Mouse (Mus musculus) adrenal gland, adult 8-10 months (tissue): Measurements from ENCODE around the gene Herc3. TPM values are rescaled to one million over a fixed set of nuclear protein-coding genes. Genes with fewer than 3 reads are reported as not detected.
"Not testable (repeated sequence)": the region's sequence is repeated elsewhere in the genome, so short reads cannot be mapped to it uniquely, and the experiment has no call there.

Experiments
- DNase-seq: peaks from one replicate; pipeline ENCODE4 v3.0.0; 2022
- total RNA-seq, 4 experiments: library from RNA; stranded (reverse); gene quantifications; 2 replicates each; pipeline ENCODE4 v1.2.4; 2022

Herc3 gene
- total RNA-seq = 10 to 100 TPM; 16.0 to 37.9 (median 23.6) TPM

DNA sequence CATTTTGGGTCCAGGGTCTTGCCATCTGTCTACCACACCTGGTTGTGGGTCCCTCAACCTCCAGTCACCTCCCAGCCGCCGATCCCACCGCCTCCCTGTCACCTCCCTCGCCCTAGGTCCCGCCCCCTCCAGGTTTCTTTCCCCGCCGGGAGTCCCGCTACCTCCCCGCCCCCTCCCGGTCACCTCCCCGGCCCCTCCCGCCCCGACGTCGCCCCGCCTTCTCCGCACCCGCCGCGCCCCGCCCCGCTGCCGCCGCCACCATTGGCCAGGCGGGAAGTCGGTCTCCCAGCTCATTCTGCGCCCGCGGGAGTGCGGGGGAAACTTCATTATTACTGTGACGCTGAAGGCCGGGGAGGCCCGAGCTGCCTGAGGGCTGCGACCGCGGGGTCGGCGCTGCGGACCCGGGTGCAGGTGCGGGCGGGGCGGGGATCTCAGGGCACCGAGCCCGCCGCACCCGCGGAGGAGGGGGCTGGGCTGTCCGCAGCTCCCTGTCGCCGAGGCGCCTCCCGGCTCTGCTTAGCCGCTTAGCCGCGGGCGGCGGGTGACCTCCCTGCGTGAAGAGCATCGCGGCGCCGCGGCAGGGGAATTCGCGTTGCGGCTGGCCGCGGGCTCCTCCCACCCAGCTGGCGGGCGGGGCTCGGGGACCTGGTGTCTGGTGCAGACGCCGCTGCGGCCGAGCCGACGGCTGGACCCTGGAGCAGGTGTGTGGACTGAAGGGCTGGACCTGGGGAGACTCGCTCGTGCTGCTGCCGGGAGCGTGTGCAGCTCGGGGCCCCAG is at the start of gene Herc3:
Gene Herc3 (plus strand): TSS at position 234 of the 778 bp plus-strand sequence.
- DNase-seq = peak; percentile 50

- DNase-seq = no peak
Measured at GRCm38 (mm10) chr6:58801394-58801793, 29.9 kb upstream of the Herc3 start.

- no peak for DNase-seq
Measured at GRCm38 (mm10) chr6:58814381-58814780, 16.9 kb upstream of the Herc3 start.

GRCm38 (mm10) chr6:58817037-58817436 is 14.2 kb upstream of the Herc3 start:
- not testable (repeated sequence) for DNase-seq

DNA sequence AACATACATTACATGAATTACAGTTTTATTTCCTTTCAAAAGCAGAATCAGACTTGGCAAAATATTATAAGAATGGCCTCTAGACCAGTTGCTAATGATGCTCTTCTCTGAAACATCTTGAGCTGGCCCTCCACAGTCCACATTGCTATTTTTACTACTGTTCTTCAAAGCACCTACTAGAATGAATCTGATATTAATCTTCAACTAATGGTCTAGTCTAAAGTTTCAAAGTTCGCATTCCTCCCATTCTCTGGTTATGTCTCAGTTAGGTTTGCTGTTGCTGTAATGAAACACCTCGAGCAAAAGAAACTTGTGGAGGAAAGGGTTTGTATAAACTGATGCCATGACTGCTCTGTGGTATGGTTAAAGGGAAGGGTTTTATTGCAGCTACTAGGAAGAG is 5.6 kb upstream of the Herc3 start:
- no peak for DNase-seq

DNA sequence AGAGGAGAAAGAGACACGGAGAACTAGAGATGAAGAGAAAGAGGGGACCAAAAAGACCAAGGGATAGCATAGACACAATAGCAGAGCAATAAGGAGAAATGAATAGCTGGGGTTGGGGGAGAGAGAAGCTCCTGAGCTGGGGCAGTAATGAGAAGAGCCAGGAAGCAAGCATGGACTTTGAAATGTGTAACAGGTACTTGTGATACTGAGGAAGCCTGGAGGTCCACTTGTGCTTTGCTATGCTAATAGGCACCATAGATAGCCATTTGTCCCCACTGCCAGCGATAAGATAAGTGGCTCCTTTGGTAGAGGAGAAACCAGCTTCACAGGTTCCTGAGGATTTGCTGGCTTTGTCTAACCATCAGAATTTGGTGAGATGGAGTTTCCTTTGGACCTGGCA is 5.2 kb upstream of the Herc3 start:
- DNase-seq = no peak

GRCm38 (mm10) chr6:58828582-58828981 is 2.7 kb upstream of the Herc3 start:
- no peak for DNase-seq

DNA sequence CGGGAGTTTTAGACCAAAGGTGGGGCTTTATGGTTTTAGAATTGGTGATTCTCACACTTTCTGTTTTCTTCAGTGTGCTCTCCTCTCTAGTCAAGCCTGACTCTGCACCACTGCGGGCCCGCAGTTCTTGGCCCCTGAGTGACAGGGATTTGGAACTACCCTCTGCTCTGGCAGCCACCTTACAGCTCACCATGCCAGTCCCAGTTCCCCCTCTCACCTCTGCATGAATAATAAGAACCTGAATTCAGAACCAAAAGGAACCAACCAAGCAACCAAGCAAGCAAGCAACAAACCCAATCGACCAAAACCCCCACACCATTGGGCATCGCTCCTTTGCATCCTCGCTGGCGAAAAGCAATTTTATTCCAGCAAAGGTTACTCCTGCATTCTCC is 429 bp upstream of the Herc3 start:
- DNase-seq = no peak

DNA sequence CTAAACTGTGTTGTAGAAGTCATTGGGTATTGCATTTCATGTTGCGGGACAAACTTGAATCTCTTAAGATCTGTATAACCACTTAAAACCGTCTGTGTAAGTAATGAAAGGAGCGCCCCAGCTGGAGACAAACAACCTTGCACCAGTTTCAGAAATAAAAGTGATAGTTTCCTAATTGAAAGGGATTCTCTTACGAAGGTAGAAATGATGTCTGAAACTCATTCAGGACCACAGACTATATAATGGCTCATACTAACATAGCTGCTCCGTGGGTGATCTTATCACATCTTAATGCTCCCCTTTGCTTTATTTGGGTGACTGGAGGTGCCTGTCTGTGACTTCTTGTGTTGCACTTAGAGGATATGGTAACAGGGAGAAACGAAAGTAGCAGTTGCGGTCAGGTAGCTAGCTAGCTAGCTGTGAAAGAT is 1.3 kb downstream of the Herc3 start:
- no peak for DNase-seq

GRCm38 (mm10) chr6:58834470-58834869 is 3.2 kb downstream of the Herc3 start:
- no peak for DNase-seq

DNA sequence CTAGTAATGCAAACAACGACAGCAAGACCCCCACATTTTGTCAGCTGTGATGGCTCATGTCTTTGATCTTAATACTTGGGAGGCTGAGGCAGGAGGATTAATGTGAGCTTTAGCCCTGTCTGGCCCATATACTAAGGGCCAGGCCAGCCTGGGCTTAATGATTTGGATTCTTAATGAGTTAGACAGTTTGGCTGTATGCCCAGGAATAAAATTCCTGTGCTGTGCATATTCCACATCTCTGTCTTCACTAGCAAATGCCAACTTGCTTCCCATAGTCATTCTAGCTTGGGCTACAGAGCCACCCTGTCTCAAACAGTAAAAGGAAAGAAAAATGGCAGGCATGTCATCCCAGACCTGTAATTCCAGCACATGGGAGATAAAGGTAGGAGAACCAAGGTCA is 4.3 kb downstream of the Herc3 start:
- DNase-seq = no peak

DNA sequence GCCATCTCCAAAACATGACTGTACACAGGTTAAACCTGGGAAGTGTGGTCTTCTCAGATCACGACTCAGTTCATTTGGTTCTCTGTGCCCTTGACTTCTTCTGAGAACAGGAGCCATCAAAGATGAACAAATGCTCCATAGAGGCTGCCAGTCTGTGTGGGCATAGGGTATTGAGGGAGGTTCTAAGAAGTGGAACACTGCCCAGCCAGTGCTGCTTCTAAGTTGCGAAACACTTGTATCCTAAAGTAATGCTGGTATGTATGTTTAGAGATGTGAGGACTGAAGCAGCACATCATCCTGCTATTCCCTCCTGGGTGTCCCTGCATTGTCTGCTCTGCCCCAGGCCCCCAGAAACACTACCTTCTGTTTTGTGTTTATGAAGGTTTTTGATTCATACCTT is 5.2 kb downstream of the Herc3 start:
- DNase-seq = no peak

- DNase-seq = no peak
Measured at GRCm38 (mm10) chr6:58837917-58838316, 6.7 kb downstream of the Herc3 start.

DNA sequence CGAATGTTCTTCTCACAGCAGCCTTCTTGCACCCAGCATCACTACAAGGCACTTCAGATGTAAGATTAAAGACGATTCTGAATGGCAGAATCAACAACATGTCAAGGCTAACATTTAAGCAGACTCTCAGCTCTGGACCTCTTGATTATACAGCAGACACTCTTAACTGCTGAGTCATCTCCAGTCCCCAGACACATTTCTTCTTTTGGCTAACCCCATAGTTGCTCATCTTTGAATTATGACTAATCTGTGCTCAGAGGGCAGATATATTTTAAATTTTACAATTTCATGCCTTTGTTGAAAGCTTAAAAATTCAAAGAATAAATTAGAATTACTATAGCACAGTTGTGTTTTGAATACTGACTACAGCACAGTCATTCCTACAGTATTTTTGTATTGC is 9.9 kb downstream of the Herc3 start:
- DNase-seq = no peak

- no peak for DNase-seq
Measured at GRCm38 (mm10) chr6:58842186-58842585, 10.9 kb downstream of the Herc3 start.

DNA sequence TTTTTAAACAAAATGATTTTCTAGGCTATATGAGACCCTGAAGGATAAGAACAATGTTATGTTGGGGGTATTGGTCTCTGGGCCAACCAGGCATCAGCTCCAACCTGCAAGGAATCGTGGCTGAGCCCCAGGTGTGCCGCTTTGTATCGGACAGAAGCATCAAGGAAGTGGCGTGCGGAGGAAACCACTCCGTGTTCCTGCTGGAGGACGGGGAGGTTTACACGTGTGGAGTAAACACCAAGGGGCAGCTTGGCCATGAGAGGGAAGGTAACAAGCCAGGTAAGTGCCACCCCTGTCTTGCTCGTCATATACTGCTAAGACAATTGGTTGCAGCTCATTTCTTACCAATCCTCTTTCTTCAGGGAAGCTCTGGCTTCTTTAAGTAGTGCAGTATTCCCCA is 12.3 kb downstream of the Herc3 start:
- no peak for DNase-seq

DNA sequence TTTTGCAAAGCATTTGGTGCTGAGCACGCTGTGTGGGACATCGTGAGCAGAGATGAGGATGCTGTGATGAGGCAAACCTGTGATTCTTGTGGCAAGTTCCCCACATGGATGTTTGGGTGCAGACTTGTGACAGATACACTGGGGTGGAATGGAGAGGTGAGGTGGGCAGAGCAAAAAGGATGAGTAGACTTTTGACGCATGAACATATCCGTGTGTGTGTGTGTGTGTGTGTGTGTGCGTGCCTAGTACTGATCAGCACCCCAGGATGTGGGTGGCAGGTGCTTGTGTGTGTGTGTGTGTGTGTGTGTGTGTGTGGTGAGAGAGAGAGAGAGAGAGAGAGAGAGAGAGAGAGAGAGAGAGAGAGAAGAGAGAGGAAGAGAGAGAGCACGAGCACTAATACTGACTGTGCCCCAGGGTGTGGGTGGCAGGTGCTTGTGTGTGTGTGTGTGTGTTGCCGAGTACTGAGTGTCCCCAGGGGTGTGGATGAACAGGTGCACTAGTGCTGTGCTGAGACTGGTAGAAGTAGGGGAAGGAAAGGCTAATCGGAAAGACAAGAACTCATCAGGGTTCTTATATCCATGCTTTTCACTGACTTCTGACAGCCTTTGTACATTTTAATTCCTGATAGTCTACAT is 13.0 kb downstream of the Herc3 start:
- DNase-seq = no peak

GRCm38 (mm10) chr6:58846850-58847692 is 15.8 kb downstream of the Herc3 start:
- DNase-seq = no peak

- peak; percentile 41 for DNase-seq
Measured at GRCm38 (mm10) chr6:58847836-58848235, 16.6 kb downstream of the Herc3 start.

DNA sequence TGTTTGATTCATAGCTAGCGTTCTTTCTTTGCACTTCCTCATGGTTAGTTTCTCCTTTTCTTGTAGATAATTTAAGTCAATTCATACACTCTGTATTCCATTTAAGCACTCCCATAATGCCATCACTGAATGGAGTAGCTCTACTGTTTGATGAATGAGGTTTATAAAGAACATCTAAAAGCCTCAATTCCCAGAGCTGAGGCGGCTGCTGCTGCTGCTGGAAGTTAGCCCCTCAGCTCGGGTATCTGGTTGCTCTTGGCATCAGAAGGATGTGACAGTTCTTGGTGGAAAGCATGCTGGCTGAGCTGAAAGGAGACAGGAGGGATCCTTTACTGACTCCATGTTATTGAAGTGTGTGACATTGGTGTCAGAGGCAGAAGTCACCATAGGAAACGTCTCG is 18.1 kb downstream of the Herc3 start:
- no peak for DNase-seq

DNA sequence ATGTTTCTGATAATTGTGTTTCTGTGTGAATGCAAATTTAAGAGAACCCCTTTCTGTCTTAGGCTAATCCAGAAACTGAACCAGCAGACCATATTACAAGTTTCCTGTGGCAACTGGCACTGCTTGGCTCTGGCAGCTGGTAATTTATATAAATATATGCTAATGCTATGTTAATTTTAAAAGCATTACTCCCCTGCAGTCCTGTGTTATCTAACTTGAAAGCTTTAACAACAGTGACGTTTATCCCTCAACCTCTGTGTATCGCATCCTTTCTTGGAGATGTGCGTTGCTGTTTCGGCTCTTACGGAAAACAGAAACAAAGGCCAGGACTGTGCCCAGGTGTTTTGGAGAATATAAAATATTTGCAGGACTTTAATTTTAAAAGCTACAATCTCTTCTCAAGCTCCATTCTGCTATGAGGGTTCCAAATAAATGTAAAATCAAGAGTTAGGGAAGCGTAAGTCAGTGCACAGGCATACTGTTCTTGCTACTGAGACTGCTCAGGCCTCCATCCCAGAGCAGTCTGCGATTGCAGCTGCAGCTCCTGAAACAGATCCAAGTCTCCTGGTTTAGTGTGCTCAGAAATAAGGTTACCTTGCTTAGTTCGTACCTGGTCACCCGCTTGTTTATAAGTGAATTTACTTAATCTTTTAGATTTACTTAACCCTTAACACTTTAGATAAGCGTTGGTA is 24.6 kb downstream of the Herc3 start:
- DNase-seq = no peak

DNA sequence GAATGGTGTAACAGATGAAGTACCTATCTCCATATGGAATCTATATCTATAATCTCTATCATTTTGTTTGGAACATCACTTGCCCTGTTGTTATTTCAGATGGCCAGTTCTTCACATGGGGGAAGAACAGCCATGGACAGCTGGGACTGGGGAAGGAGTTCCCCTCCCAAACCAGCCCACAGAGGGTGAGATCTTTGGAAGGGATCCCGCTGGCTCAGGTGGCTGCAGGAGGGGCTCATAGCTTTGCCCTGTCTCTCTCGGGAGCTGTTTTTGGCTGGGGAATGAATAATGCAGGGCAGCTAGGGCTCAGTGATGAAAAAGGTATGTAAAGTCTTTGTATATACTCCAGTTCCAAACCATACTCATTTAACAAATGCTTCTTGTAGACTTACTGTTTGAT is 25.2 kb downstream of the Herc3 start:
- no peak for DNase-seq

DNA sequence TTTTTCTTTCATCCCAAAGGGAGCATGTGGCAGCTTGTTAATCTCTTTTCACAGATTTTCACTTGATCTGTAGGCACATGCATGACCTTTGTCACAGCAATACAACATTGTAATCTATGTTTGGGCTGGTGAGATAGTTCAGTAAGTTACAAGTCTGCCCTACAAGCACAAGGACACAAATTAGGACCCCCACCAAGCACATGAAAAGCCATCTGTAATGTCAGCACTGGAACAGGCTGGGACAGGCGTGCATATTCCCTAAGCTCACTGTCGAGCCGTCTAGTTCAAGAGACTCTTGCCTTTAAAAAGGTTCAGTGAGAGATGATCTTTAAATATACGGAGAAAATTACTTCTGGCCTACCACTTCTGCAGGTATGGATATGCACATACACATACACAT is 28.3 kb downstream of the Herc3 start:
- no peak for DNase-seq
